Mouse (Mus musculus) testis, adult 2 months (tissue): ENCODE data around the gene Vdr.

Experiments
- CTCF ChIP-seq: fragments of 200-500 bp; IDR thresholded peaks from 2 replicates; pipeline ENCODE4 v1.5.1; 2012; ENCODE audit warnings: low read depth, mild to moderate bottlenecking, inconsistent platforms, low read length, moderate library complexity; ENCODE audit not compliant: control insufficient read depth, insufficient read depth, insufficient replicate concordance
- POLR2A ChIP-seq: fragments of 200-500 bp; IDR thresholded peaks from 2 replicates; pipeline ENCODE4 v1.6.1; 2012; ENCODE audit warnings: low read depth, mild to moderate bottlenecking, inconsistent platforms, low read length, moderate library complexity; ENCODE audit not compliant: control insufficient read depth

DNA sequence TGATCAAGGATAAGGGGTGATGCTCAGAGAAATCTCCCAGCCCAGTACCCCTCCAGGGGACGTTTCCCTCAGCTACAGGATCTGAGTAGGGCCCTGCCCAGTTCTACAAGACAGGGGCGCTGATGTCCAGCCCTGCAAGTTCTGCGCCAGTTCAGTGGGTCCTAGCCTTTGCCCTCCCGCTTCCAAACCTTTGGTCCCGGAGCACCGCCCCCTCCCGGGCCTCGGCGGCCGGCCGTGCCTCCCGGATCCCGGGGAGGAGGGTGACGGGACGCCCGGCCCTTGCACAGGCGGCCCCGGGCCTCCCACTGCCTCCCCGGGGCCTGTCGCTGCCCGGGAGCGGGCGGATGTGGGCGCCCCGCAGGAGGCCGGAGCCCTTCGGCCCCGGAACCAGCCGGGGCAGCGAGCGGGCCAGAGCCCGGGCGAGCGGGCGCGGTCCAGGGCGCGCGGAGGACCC lies 79.6 kb downstream of the Vdr start:
- no peak for TF ChIP-seq CTCF
- no peak for TF ChIP-seq POLR2A
